8 mouse cellular contexts compared by ENCODE assay signal in the genomic region with DNA sequence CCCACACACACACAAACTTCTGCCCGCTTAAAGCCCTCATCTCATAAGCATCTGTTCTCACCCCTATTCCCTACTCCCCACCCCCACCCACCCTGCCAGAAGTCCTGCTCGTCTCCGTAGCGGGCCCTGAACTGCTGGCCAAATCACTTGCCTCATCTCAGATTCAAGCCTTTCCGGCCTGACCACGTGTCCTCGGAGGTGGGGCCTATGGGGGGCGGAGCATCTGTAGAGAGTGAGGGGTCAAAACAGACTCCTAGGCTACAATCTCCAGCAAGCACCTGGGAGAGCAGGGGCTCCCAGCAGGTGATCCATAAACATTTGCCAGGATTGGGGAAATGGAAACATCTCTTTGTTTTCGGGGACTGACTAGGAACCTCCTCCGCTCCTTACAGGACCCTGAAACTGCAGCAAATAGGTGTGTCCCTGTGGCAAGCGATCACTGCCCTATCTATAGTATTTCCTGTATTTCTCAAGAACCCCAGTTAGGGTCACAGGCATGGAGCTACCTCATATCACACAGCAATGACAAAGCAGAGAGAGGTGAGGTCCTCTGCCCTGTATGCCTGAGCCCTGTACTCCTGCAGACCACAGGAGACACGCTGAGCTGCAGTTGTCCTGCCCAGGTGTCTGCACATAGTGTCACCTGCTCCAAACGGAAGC. TPM values are rescaled to one million over a fixed set of nuclear protein-coding genes. Genes with fewer than 3 reads are reported as not detected.
A peak's percentile ranks its signal among the peaks of the same experiment; 100 is the strongest.
DNase-seq lines count a peak whose midpoint lies in the region; ATAC-seq and TF ChIP-seq lines count a peak whose summit lies in the region.

No protein-coding gene starts in this region.

- no peak overlapping the region for H3K4me3 ChIP-seq in kidney, adult 2 months (ENCODE audit: insufficient read depth, low read depth, low read length)
- no peak overlapping the region for H3K4me3 ChIP-seq in kidney, embryonic 16.5 days (ENCODE audit: low read length)
- no peak overlapping the region for H3K4me3 ChIP-seq in bone marrow, adult 2 months (replicated peaks; ENCODE audit: control insufficient read depth, low read depth, low read length)
- H3K4me3 ChIP-seq in hindbrain, embryonic 15.5 days: no peak overlapping the region

- no peak overlapping the region for H3K4me2 ChIP-seq in kidney, embryonic 16.5 days (replicated peaks; ENCODE audit: low read depth, low read length)
- 0 out of 2 replicates have a peak overlapping the region, but pooled peaks have one; percentile 27 for H3K4me2 ChIP-seq in hindbrain, embryonic 15.5 days

- ATAC-seq in kidney, embryonic 16.5 days (ENCODE audit: low FRiP score, low TSS enrichment): no peak
- ATAC-seq in hindbrain, embryonic 15.5 days (ENCODE audit: low FRiP score, low read depth): no peak
- peak; percentile 90 for ATAC-seq in megakaryocyte, adult 5-6 weeks (ENCODE audit: poor library complexity, severe bottlenecking)

- 38% methylated on average over 13 of the region's 13 CpGs for WGBS in kidney, adult 2 months
- WGBS in kidney, embryonic 16.5 days: 21% methylated on average over 13 of the region's 13 CpGs
- 34% methylated on average over 13 of the region's 13 CpGs for WGBS in bone marrow, adult 2 months
- WGBS in hindbrain, embryonic 15.5 days: 19% methylated on average over 13 of the region's 13 CpGs

- H3K9ac ChIP-seq in kidney, embryonic 16.5 days (replicated peaks; ENCODE audit: low read length): no peak overlapping the region
- H3K9ac ChIP-seq in hindbrain, embryonic 15.5 days: no peak overlapping the region

- DNase-seq in kidney, adult 2 months: peak; percentile 16
- DNase-seq in spleen, postnatal 36 days (ENCODE audit: low spot score in 2 of 2): no peak
- no peak for DNase-seq in spleen, postnatal 4 days (ENCODE audit: low spot score in 2 of 2)
- no peak for DNase-seq in adrenal gland, postnatal 25 days

- no peaks in the 10 kb centered on the region for H3K9me3 ChIP-seq in kidney, embryonic 16.5 days (ENCODE audit: low read length)
- no peaks in the 10 kb centered on the region for H3K9me3 ChIP-seq in hindbrain, embryonic 15.5 days

- H3K36me3 ChIP-seq in kidney, adult 2 months (ENCODE audit: control insufficient read depth, insufficient read depth, low read length): no peaks in the 10 kb centered on the region
- H3K36me3 ChIP-seq in kidney, embryonic 16.5 days (ENCODE audit: insufficient read depth, low read length): no peaks in the 10 kb centered on the region
- H3K36me3 ChIP-seq in hindbrain, embryonic 15.5 days: no peaks in the 10 kb centered on the region

- H3K4me1 ChIP-seq in kidney, adult 2 months (ENCODE audit: control insufficient read depth, insufficient read depth, low read length): no peaks in the 10 kb centered on the region
- peaks cover 16% of the 10 kb centered on the region; the same call in 1 of the 2 replicates for H3K4me1 ChIP-seq in kidney, embryonic 16.5 days (ENCODE audit: insufficient read depth, low read length)
- H3K4me1 ChIP-seq in bone marrow, adult 2 months (ENCODE audit: control insufficient read depth, insufficient read depth, low read length): peaks cover 5% of the 10 kb centered on the region
- H3K4me1 ChIP-seq in hindbrain, embryonic 15.5 days (replicated peaks): peaks cover 40% of the 10 kb centered on the region

- TF ChIP-seq CTCF in kidney, adult 2 months (conservative IDR thresholded peaks at IDR 0.05; ENCODE audit: insufficient read depth, insufficient read length, low read depth, low read length): no peak
- no peak for TF ChIP-seq CTCF in bone marrow, adult 2 months (IDR thresholded peaks at IDR 0.05; ENCODE audit: control insufficient read depth, insufficient read depth, low read length)

- no peak for TF ChIP-seq POLR2A in kidney, adult 2 months (IDR thresholded peaks at IDR 0.05; ENCODE audit: low read depth, low read length)
- no peak for TF ChIP-seq POLR2A in bone marrow, adult 2 months (IDR thresholded peaks at IDR 0.05; ENCODE audit: borderline replicate concordance, control insufficient read depth, low read depth, low read length)

- no peaks in the 10 kb centered on the region for H3K27me3 ChIP-seq in kidney, adult 2 months (replicated peaks; ENCODE audit: control insufficient read depth, insufficient read depth, low read length)
- H3K27me3 ChIP-seq in kidney, embryonic 16.5 days (ENCODE audit: insufficient read depth, low read length): no peaks in the 10 kb centered on the region
- H3K27me3 ChIP-seq in hindbrain, embryonic 15.5 days: no peaks in the 10 kb centered on the region

- no peak overlapping the region for H3K27ac ChIP-seq in kidney, adult 2 months (ENCODE audit: insufficient read depth, low read depth, low read length)
- H3K27ac ChIP-seq in kidney, embryonic 16.5 days (ENCODE audit: low read length): no peak overlapping the region
- 0 out of 2 replicates have a peak overlapping the region, but pooled peaks have one; percentile 16 for H3K27ac ChIP-seq in bone marrow, adult 2 months (ENCODE audit: control insufficient read depth, insufficient read depth, low read depth, low read length, poor library complexity)
- peak overlapping the region; percentile 82 for H3K27ac ChIP-seq in hindbrain, embryonic 15.5 days (replicated peaks)

RNA-seq across cellular contexts. Expression of a gene that starts 29.6 kb away (rescaled TPM):
- polyA plus RNA-seq in kidney, adult 2 months (2012; rRNA removed): 12.2 and 14.5 TPM in 2 replicates
- polyA plus RNA-seq in kidney, embryonic 16.5 days (2015; fragmentation: Nextera tagmentation; extraction: Ambion mirVana): 15.7 and 17.8 TPM in 2 replicates
- 27.3 and 38.8 TPM in 2 replicates for polyA plus RNA-seq in bone marrow, adult 2 months (2011; ENCODE audit: insufficient read depth, insufficient read length, low replicate concordance, missing spikeins)
- 27.0 and 27.4 TPM in 2 replicates for polyA plus RNA-seq in hindbrain, embryonic 15.5 days (2015; fragmentation: Nextera tagmentation; extraction: Ambion mirVana)
- total RNA-seq in megakaryocyte, adult 5-6 weeks (2015): 75.3 and 85.4 TPM in 2 replicates
- 61.1 and 73.3 TPM in 2 replicates for total RNA-seq in megakaryocyte, adult 5-6 weeks (2017)
- 14.0 and 14.1 TPM in 2 replicates for total RNA-seq in adrenal gland, postnatal 25 days (2021)

Comparison
In these comparisons a context has a peak if more than half of its experiments do, and no peak if none do; other contexts are left out.
1. H3K27ac ChIP-seq: peak in bone marrow, adult 2 months (single experiment) and hindbrain, embryonic 15.5 days (single experiment); none in kidney, adult 2 months (single experiment) and kidney, embryonic 16.5 days (single experiment).